Mouse (Mus musculus): ENCODE measurements around the gene Rpl3l. TPM values are rescaled to one million over a fixed set of nuclear protein-coding genes. Genes with fewer than 3 reads are reported as not detected.

Gene Rpl3l
- polyA plus RNA-seq, 1 experiment from 2014 or later = not detected

- H3K27me3 ChIP-seq = peaks cover 64% of the 10 kb centered on the region
These were observed 23.9 kb downstream of the Rpl3l start for GRCm38 (mm10) chr17:24751528-24751927.

DNA sequence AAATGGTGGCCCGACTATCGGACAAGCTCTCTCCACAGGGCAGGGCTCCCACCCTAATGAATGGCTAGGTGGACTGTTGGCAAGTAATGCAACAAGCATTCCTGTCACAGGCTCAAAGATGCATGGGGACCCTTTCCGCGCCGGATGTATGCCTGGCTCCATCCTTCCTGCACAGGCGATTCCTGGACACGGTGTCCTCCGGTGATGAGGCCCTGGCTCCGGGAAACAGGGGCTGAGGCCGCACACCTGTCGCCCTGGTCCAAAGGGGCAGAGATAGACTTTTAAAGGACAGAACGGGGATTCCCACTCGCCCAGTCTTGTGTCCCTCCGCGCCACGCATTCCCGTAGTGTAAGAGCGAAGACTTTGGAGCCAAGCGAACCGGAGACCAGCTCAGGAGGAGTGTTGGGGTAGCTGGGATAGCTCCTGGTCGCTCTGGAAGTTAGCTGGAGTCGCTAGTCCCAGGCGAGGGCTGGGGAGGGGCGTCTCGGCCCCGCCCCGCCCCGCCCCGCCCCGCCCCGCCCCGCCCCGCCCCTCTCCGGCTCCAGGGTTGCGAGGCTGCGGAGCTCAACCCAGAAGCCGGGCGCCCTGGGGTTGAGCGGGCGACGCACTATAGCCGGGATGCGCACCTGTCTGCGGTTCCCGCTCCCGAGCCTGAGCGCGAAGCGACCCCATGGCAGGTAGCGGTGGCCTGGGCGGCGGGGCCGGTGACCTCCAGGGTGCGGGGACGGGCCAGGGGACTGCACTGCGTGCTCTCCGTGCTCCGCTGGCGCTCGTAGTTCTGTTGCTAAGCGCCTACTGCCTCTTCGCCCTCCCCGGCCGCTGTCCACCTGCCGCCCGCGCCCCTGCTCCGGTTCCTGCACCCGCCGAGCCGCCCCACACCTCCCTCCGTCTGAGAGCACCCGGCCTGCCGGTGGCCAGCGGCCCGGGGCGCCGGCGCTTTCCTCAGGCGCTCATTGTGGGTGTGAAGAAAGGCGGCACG is 25.1 kb downstream of the Rpl3l start, which contains the start of gene Hs3st6:
Hs3st6 (plus strand) TSS at position 574 of the 980 bp plus-strand sequence.
- peak within 1 kb of the TSS; percentile 65 for H3K4me3 ChIP-seq (replicated peaks)
- H3K36me3 ChIP-seq = no peaks in the 10 kb centered on the region
- ATAC-seq (replicated peaks; ENCODE audit: low FRiP score) = peak; percentile 89
- H3K9me3 ChIP-seq (replicated peaks) = no peaks in the 10 kb centered on the region
- WGBS = under 1% methylated on average over 77 of the region's 82 CpGs
- H3K27ac ChIP-seq = peak within 1 kb of the TSS; percentile 51; the same call in 1 of the 2 replicates
- peak within 1 kb of the TSS; percentile 52 for H3K9ac ChIP-seq
- peaks cover 64% of the 10 kb centered on the region for H3K27me3 ChIP-seq
- H3K4me1 ChIP-seq = peaks cover 36% of the 10 kb centered on the region
- peak within 1 kb of the TSS; percentile 99 for H3K4me2 ChIP-seq

More at GRCm38 (mm10) chr17:24751528-24751927, 23.9 kb downstream of the Rpl3l start:
- no peak overlapping the region for H3K9ac ChIP-seq
- H3K4me3 ChIP-seq (replicated peaks) = no peak overlapping the region
- H3K4me1 ChIP-seq = peaks cover 42% of the 10 kb centered on the region
- H3K36me3 ChIP-seq = no peaks in the 10 kb centered on the region
- H3K9me3 ChIP-seq (replicated peaks) = no peaks in the 10 kb centered on the region
- 34% methylated on average over 4 of the region's 4 CpGs for whole genome bisulfite sequencing
- no peak overlapping the region for H3K27ac ChIP-seq
- H3K4me2 ChIP-seq = 0 out of 2 replicates have a peak overlapping the region, but pooled peaks have one; percentile 12
- ATAC-seq (replicated peaks; ENCODE audit: low FRiP score) = no peak

- Histone ChIP-seq H3K9ac (no peak overlapping the region), H3K4me1 (peaks cover 56% of the 10 kb centered on the region), H3K36me3 (no peaks in the 10 kb centered on the region), H3K27ac (0 out of 2 replicates have a peak overlapping the region, but pooled peaks have one; percentile 1), H3K4me2 (no peak overlapping the region), H3K9me3 (replicated peaks) (no peaks in the 10 kb centered on the region), H3K4me3 (replicated peaks) (no peak overlapping the region), H3K27me3 (peaks cover 38% of the 10 kb centered on the region)
- 59% methylated on average over 1 of the region's 1 CpGs for WGBS
- peak; percentile 54 for ATAC-seq (replicated peaks; ENCODE audit: low FRiP score)
These were observed 29.8 kb downstream of the Rpl3l start for GRCm38 (mm10) chr17:24757394-24757793.

DNA sequence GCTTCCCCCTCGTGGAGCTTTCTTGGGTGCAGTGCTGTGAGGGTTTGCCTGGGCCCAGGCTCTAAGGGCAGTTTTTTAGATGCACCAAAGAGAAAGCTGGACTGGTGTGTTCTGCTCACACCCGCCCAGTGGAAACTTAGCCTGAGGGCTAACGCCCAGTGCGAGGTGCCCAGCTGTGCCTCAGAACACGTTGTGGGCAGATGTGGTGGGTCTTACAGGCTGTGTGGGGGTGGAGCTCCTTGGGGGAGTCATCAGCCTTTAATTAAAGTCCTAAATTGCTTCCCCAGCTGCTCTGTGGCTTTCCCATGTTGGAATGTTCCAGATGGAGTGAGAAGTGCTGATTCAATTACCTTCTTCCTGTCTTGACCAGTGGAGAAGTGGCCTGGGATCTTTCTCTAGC is 33.5 kb downstream of the Rpl3l start:
- 32% methylated on average over 5 of the region's 5 CpGs for WGBS
- Histone ChIP-seq H3K9ac (no peak overlapping the region), H3K4me1 (peaks cover 50% of the 10 kb centered on the region), H3K27me3 (peaks cover 2% of the 10 kb centered on the region; the same call in 1 of the 2 replicates), H3K4me3 (replicated peaks) (no peak overlapping the region), H3K36me3 (no peaks in the 10 kb centered on the region), H3K27ac (peak overlapping the region; percentile 77), H3K9me3 (replicated peaks) (no peaks in the 10 kb centered on the region), H3K4me2 (no peak overlapping the region)
- ATAC-seq (replicated peaks; ENCODE audit: low FRiP score) = peak; percentile 30

DNA sequence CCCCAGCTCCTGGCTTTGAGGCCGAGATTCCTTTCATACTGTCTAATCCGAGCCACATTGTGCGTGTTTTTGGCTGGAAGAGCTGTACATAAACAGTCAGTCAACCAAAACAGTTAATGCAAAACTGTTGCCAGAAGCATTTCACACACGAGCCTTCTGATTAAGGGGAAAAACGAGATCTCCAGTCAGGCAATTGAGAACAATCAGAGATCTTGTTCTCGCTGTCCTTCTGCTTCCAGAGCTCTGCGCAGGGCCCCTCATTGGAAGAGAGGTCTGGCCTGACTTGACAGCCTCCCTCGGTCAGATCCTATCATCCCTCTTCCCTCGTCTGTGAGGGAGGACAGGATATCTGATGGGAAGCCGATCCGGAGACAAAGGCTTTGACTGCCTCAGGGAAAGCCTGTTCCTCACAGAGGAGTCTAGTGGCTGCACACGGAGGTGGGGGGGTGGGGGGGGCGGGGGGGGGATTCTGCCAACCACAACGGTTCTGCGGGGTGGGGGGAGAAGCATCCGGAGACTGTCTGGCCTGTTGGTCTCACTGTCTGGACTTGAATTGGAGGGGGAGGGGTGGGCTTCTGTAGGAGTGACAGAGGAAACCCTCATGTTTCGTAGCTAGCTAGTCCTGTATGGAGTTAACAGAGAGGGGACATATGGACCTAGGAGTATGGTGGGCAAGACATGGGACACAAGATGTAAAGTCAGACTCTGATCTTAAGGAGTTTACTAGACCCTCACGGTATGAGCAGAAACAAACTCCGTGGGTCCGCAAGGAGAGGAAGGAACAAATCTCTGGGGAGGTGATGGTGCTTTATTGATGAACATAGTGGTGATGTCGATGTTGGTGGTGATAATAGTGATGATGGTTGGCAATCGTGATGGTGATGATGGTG is 37.6 kb downstream of the Rpl3l start:
- H3K27me3 ChIP-seq = no peaks in the 10 kb centered on the region
- peak; percentile 37 for ATAC-seq (replicated peaks; ENCODE audit: low FRiP score)
- no peak overlapping the region for H3K4me3 ChIP-seq (replicated peaks)
- WGBS = 31% methylated on average over 21 of the region's 22 CpGs
- peaks cover 73% of the 10 kb centered on the region for H3K4me1 ChIP-seq
- 0 out of 2 replicates have a peak overlapping the region, but pooled peaks have one; percentile 23 for H3K9ac ChIP-seq
- H3K9me3 ChIP-seq (replicated peaks) = no peaks in the 10 kb centered on the region
- H3K36me3 ChIP-seq = no peaks in the 10 kb centered on the region
- peak overlapping the region; percentile 36 for H3K4me2 ChIP-seq
- H3K27ac ChIP-seq = peak overlapping the region; percentile 90

DNA sequence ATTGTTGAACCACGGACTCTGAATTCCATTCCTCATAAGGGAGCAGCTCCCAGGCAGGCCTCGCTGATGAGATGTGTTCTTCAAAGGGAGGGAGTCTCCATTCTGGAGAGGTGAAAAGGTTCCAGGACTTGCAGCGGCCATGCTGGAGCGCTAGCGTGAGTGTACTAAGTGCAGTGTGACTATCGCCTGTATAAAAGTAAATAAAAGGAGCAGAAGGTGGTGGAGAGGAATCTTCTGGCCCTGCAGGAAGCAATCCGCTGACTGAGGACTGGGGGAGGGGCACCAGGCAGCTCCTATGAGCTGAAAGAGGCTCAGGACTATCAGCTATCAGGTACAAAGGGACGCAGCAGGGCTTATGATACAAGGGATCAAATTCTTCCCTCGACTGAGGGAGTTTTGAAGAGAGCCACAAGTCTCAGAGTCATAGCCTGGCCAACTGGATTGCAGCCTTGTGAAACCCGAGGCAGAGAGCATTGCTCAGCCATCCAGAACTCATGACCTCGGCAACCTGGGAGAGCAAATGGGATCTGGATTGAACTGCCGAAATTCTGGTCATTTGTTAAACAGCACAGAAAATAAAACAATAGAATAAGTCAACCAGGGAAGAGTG is 38.8 kb downstream of the Rpl3l start:
- H3K4me2 ChIP-seq = peak overlapping the region; percentile 35
- H3K9me3 ChIP-seq (replicated peaks) = no peaks in the 10 kb centered on the region
- no peaks in the 10 kb centered on the region for H3K27me3 ChIP-seq
- H3K27ac ChIP-seq = peak overlapping the region; percentile 90
- ATAC-seq (replicated peaks; ENCODE audit: low FRiP score) = peak; percentile 55
- H3K36me3 ChIP-seq = no peaks in the 10 kb centered on the region
- no peak overlapping the region for H3K4me3 ChIP-seq (replicated peaks)
- H3K9ac ChIP-seq = no peak overlapping the region
- 9% methylated on average over 12 of the region's 12 CpGs for WGBS
- peaks cover 63% of the 10 kb centered on the region for H3K4me1 ChIP-seq

GRCm38 (mm10) chr17:24769146-24769545 is 41.5 kb downstream of the Rpl3l start:
- H3K9me3 ChIP-seq (replicated peaks) = no peaks in the 10 kb centered on the region
- H3K36me3 ChIP-seq = no peaks in the 10 kb centered on the region
- no peak for ATAC-seq (replicated peaks; ENCODE audit: low FRiP score)
- H3K4me2 ChIP-seq = no peak overlapping the region
- no peak overlapping the region for H3K27ac ChIP-seq
- no peak overlapping the region for H3K9ac ChIP-seq
- no peaks in the 10 kb centered on the region for H3K27me3 ChIP-seq
- no peak overlapping the region for H3K4me3 ChIP-seq (replicated peaks)
- whole genome bisulfite sequencing = 45% methylated on average over 3 of the region's 3 CpGs
- H3K4me1 ChIP-seq = peaks cover 52% of the 10 kb centered on the region

DNA sequence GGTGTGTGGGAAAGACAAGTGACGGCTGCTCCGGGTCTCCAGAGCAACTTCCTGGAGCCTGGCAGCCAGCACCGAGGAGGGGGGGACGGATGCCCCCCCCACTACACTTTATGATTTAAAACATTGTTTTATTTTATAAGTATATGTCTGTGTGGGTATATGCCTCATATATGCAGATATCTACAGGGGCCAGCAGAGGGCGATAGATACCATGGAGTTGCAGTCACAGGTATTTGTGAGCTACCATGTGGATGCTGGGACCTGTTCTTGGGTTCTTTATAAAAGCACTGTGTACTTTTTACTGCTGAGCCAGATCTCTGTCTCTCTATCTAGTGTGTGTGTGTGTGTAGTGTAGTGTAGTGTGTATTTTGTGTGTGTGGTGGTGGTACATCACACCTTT is 45.6 kb downstream of the Rpl3l start:
- Histone ChIP-seq H3K36me3 (no peaks in the 10 kb centered on the region), H3K27ac (no peak overlapping the region), H3K4me1 (peaks cover 14% of the 10 kb centered on the region), H3K4me2 (no peak overlapping the region), H3K4me3 (replicated peaks) (no peak overlapping the region), H3K9me3 (replicated peaks) (no peaks in the 10 kb centered on the region), H3K27me3 (no peaks in the 10 kb centered on the region), H3K9ac (no peak overlapping the region)
- ATAC-seq (replicated peaks; ENCODE audit: low FRiP score) = no peak
- 84% methylated on average over 5 of the region's 5 CpGs for WGBS

DNA sequence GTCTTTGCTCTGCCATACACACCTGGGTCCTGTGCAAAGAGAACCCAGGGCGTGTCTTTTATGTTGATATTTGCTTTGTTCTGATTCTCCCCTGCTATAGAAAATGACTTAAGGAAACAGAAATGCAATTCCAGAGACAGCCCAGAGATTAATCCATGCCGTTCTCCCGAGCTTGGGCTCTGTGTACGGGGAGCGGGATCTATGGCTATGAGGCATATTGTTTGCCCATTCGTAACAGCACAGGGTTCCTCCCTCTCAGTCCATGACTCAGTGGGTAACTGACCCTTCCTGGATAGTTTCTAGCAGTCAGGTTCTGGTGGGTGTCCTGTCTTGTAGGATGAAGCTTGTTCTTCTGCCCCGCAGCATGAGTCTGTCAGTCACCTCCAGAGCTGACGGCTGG is 47.6 kb downstream of the Rpl3l start:
- Histone ChIP-seq H3K27ac (no peak overlapping the region), H3K9me3 (replicated peaks) (no peaks in the 10 kb centered on the region), H3K27me3 (no peaks in the 10 kb centered on the region), H3K9ac (no peak overlapping the region), H3K4me2 (no peak overlapping the region), H3K36me3 (no peaks in the 10 kb centered on the region), H3K4me3 (replicated peaks) (no peak overlapping the region), H3K4me1 (no peaks in the 10 kb centered on the region)
- 79% methylated on average over 8 of the region's 8 CpGs for WGBS
- no peak for ATAC-seq (replicated peaks; ENCODE audit: low FRiP score)

GRCm38 (mm10) chr17:24777073-24777472 is 49.5 kb downstream of the Rpl3l start:
- Histone ChIP-seq H3K9me3 (replicated peaks) (no peaks in the 10 kb centered on the region), H3K4me2 (no peak overlapping the region), H3K9ac (no peak overlapping the region), H3K36me3 (no peaks in the 10 kb centered on the region), H3K4me1 (no peaks in the 10 kb centered on the region), H3K4me3 (replicated peaks) (no peak overlapping the region), H3K27ac (no peak overlapping the region), H3K27me3 (no peaks in the 10 kb centered on the region)
- ATAC-seq (replicated peaks; ENCODE audit: low FRiP score) = no peak
- WGBS = 50% methylated on average over 2 of the region's 2 CpGs

- Histone ChIP-seq H3K9ac (no peak overlapping the region), H3K4me2 (no peak overlapping the region), H3K9me3 (replicated peaks) (no peaks in the 10 kb centered on the region), H3K27ac (no peak overlapping the region), H3K4me3 (replicated peaks) (no peak overlapping the region), H3K4me1 (no peaks in the 10 kb centered on the region), H3K36me3 (no peaks in the 10 kb centered on the region), H3K27me3 (no peaks in the 10 kb centered on the region)
- WGBS = 75% methylated on average over 2 of the region's 2 CpGs
- no peak for ATAC-seq (replicated peaks; ENCODE audit: low FRiP score)
These were observed 53.2 kb downstream of the Rpl3l start for GRCm38 (mm10) chr17:24780821-24781220.
